Mouse (Mus musculus) frontal cortex, postnatal 14 days (tissue): ENCODE data around the gene Tmem168.

ENCODE experiments used
- DNase-seq, 2 experiments: peaks; one replicate each; pipeline ENCODE4 v3.0.0; 2022; ENCODE audit warnings: low spot score in 2 of 2

Gene Tmem168

GRCm38 (mm10) chr6:13586154-13586553 lies 21.7 kb downstream of the Tmem168 start:
- no peak for DNase-seq

GRCm38 (mm10) chr6:13584788-13585187 lies 23.1 kb downstream of the Tmem168 start:
- DNase-seq = no peak

DNA sequence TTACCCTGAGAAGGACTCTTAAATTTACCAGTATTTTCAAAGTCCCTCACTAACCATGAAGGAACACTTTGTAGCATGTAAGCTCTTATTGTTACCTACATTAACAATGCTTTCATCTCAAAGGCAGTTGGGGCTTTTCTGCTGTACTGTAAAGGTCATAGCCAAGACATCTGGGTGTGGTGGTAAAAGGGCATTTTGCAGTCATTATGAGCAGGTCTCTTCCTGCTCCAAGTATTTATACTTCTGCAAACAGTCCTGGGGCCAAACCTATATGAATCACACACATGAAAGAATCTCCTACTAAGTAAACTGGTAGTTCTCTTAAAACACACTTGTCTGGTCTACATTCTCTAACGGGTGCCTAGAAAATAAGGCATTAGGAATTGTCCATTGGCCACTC lies 25.8 kb downstream of the Tmem168 start:
- no peak for DNase-seq

GRCm38 (mm10) chr6:13565734-13566133 lies 42.2 kb downstream of the Tmem168 start:
- DNase-seq = no peak

DNA sequence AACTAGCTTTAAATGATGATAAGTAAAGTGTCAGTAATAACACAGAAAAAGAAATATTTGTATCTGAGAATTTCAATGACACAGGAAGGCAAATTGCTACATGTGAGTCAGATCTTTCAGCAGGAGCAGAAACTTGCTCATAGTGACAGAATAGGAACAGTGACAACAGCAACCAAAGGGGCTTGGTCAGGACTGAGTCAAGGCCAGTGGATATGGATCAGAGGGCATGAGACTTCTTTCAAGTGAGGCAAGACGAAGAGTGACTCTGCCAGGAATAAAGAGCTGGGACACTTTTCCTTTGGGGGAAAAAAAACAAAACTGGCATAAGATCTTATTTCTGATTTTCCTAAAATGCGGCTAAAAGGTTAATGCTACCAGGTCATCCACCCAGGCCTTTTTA lies 52.6 kb downstream of the Tmem168 start:
- no peak for DNase-seq

- no peak for DNase-seq
These were observed 66.1 kb downstream of the Tmem168 start for GRCm38 (mm10) chr6:13541761-13542160.

GRCm38 (mm10) chr6:13537275-13537964 lies 70.5 kb downstream of the Tmem168 start:
- DNase-seq = no peak
